Comparison of ENCODE assay signal across 8 mouse cellular contexts in the genomic region with DNA sequence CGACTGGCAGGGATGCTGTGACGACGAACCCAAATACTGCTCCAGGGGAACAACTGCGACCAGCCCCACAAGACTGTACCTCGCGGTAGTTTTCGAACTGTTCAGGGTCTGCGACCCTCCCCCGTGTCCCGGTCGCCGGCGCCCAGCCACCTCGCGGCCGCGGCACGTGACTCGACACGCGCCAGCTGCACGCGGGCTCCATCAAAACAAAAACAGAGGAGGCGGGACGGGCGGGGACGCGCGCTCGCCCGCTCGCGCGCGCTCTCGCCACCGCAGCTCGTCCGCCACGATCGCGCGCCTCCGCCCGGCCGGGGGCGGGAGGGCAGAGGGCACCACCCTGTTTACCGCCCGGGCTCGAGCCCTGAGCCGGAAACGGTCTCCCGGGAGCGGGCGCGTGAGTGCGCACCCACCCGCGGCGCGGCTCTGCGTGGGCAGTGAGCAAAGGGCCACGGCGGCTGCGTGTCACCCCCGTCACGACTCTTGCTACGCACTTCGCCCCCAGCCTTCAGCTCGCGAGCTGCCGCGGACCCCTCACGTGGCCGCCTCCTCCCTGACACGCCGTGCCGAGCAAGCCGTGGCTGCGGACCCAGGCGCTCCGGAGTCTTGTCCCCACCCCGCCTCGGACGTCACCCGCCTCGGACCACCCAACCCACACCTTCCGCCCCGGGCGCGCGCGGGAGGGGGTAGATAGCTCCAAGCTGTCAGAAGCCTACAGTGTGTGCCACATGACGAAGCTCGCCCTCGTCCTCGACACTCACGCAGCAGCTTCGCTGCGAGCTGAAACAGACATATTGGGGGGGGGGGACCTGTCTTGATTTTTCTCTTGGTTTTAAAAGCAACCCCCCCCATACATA.
DNase-seq lines count a peak whose midpoint lies in the region.

No protein-coding gene starts in this region.

- H3K27me3 ChIP-seq in midbrain, embryonic 10.5 days (ENCODE audit: low read depth, poor library complexity, severe bottlenecking): peaks cover 76% of the 10 kb centered on the region

- H3K4me1 ChIP-seq in midbrain, embryonic 10.5 days: peaks cover 52% of the 10 kb centered on the region

- DNase-seq in adrenal gland, adult 18-20 months (ENCODE audit: low spot score in 2 of 2): peak; percentile 92 to 93
- peak; percentile 60 for DNase-seq in embryo, embryonic 9.5 days (ENCODE audit: extremely low spot score)
- peak; percentile 100 for DNase-seq in heart, adult 11 months
- DNase-seq in kidney, adult 11 months: peak; percentile 92
- peak; percentile 62 for DNase-seq in left cerebral cortex, postnatal 4 days
- peak; percentile 60 for DNase-seq in midbrain, embryonic 10.5 days (ENCODE audit: low spot score)
- DNase-seq in right cerebral cortex, postnatal 36 days (ENCODE audit: low spot score in 2 of 2): peak; percentile 93 to 95
- peak; percentile 87 to 95 for DNase-seq in urinary bladder, postnatal 36 days (ENCODE audit: low spot score in 2 of 2)

- H3K9me3 ChIP-seq in midbrain, embryonic 10.5 days (replicated peaks): no peaks in the 10 kb centered on the region

- intact Hi-C loops in left cerebral cortex, postnatal 4 days (cut with DNase I): loop anchor here (10.0 kb wide), 1 partner anchor 178 kb away; the partner anchor contains the start of gene Mkln1

- under 1% methylated on average over 100 of the region's 100 CpGs for WGBS in midbrain, embryonic 10.5 days

- peak overlapping the region; percentile 72 for H3K27ac ChIP-seq in midbrain, embryonic 10.5 days (replicated peaks)

- no peaks in the 10 kb centered on the region for H3K36me3 ChIP-seq in midbrain, embryonic 10.5 days

- peak overlapping the region; percentile 82 for H3K4me3 ChIP-seq in midbrain, embryonic 10.5 days

Comparison
In these comparisons a context has a peak if more than half of its experiments do, and no peak if none do; other contexts are left out.
1. Peak in every context shown above with its lines: DNase-seq, H3K4me3 ChIP-seq and H3K27ac ChIP-seq.